Mouse (Mus musculus): ENCODE measurements around the gene Rxylt1.

Gene Rxylt1

DNA sequence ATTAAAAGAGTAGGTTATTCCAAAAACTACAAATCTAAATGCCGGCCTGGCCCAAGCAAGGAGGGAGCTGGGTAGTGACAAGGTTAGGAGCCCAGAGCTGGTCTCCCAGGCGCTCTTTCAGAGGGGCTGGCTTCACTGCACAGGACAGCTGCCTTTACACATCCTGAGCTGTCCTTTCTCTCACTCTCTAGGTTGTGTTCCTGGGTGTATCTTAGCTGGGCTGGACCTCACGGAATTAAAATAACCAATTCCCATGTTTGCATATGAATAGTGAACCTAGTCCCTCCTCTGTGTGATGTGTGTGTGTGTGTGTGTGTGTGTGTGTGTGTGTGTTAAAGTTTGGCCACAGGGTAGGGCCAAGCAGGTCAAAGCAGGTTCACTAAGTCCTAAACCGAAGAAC lies 52.2 kb downstream of the Rxylt1 start:
- DNase-seq (ENCODE audit: low read depth, low spot score): no peak

DNA sequence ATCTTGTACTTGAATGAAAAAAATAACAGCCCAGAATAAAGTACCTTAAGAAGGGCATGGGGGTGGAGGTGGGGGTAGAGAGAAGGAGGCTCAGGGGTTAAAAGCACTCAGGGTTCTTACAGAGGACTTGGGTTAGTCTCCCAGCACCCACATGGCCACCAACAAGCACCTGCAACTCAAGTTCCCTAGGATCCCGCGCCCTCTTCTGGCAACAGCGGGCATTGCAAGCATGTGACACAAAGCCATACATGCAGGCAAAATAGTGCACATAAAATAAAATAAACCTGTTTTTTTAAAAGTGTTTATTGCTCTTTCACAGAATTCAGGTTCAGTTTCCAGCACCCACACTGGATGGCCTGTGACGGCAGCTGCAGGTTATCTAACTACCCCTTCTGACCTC lies 56.8 kb downstream of the Rxylt1 start:
- peak; percentile 20 for DNase-seq (ENCODE audit: low read depth, low spot score)

DNA sequence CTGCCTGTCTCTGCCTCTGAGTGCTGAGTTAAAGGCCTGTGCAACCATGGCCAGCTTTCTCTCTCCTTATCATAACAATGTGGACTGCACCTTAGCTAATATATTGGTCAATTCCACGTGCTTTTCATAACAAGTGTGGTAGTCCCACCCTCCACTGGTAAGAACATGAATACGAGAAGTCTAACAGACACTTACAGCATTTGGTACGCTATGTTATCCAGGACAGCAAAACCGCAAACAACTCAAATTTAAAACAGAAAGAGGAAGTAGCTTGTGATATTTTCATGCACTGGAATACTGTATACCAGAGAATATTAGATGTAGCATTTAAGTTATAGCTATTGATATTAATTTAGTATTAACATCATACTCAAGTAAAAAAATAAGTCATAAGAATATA lies 57.6 kb downstream of the Rxylt1 start:
- no peak for DNase-seq (ENCODE audit: low read depth, low spot score)

DNA sequence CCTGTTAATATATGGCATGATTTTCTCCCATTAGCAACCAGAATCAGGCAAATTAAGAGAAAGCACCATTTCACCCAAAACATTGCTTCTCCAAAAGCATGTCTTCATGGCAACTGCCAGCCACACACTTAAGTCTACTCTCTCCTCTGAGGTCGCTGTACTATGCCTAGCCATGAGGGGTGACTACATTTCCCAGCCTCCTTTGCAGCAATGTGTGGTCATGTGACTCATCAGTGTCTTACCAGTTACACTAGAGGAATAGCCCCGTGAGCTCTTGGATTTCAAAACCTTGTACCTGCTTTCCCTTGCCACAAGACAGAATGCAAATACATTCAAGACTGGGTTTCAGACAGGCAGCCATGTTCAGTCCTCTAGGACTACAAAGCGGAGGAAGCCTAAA lies 58.6 kb downstream of the Rxylt1 start:
- no peak for DNase-seq (ENCODE audit: low read depth, low spot score)

DNA sequence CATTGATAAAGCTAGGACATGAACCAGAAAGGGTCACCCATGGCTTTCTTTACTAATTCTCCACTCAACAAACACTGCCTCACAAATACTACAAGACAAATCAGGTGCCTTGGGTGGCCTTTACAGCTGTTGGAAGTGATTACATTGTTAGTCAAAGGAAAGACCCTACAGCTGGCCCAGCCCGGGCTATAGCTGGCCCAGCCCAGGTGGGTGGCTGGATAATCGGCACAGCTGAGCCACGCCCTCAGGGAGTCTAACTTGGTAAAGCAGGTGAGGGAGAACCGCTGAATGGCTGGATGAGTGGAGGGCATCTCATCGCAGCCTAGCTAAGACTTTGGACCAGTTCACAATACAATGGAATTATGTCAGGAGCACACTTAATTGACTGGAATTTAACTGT lies 63.9 kb downstream of the Rxylt1 start:
- DNase-seq (ENCODE audit: low read depth, low spot score): no peak

DNA sequence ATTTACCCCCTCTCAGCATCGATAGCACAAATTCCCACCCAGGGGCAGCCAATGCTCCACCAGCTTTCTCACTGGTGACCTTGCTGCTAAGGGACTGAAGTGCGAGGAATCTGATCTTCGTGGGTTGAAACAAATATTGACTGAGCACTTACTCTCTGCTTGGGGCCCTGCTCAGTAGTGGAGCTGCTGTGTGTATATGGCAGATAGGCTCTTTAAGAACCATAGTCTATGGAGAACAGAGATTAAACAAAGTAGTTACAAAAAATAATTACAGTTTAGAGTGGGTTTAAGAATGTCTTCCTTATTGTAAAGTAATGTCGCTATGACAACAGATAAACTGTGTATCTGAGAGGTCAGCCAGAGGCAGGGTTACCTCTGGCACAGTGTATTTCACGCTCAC lies 66.8 kb downstream of the Rxylt1 start:
- DNase-seq (ENCODE audit: low read depth, low spot score): no peak

DNA sequence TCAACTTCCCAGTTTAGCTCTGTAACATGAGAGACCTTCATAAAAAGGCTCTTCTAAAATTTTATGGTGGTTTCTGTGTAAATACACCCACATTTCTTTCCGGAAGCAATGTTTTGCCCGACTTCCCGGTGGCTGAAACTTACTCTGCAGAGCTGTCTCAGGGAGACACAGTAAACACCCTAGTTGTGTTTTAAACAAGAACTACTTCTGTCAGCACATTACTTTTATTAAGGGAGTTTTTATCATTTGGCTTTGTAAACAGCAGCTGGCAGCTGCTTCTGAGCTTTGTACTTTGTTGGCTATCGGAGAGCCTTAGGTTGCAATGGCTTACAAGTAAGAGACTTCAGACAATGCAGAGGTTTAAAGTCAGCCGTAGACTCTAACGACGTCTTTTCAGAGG lies 67.4 kb downstream of the Rxylt1 start:
- DNase-seq (ENCODE audit: low read depth, low spot score): no peak

Data from 3T3-L1 (cell line).